Mouse (Mus musculus) small intestine, adult 10 weeks (tissue): ENCODE data around the gene Ndfip2. TPM values are rescaled to one million over a fixed set of nuclear protein-coding genes. Genes with fewer than 3 reads are reported as not detected.

ENCODE experiments used
- polyA plus RNA-seq: library from polyadenylated mRNA; stranded (reverse); fragments of 350-450 nt; fragmentation: Illumina TruSeq; extraction: RNeasy Lipid Tissue Mini Kit (QIAGEN cat#74804); gene quantifications from one replicate; pipeline ENCODE4 v1.2.3, GENCODE M21; 2014; ENCODE audit warnings: low replicate concordance

Ndfip2 gene
- polyA plus RNA-seq = 342 TPM

DNA sequence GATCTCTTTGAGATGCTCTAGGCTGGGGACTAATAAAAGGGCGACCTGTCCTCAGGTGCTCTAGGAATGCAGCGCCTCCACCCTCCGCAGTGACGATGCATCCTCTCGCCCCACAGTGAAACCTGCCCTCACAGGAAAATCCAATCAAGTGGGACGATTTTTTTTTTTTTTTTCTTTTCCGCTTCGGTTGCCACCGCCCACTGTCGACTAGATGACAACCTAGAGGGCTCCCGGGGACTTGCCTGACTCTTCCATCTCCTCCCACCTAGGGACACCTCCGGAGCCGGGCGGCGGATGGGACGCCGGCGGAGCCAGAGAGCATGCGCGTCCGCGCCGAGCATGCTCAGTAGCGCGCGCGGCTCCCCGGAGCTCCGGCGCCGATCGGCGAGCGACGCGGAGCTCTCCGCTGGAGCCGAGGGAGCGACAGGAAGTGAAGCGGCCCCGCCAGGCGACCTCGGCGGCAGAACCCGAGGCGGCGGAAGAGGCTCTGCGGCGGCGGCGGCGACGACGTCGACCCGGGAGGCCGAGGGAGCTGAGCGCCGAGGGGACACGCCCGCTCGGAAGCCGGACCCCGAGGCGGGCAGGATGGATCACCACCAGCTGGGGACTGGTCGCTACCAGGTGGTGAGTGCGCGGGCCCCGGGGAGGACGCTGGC lies at the start of gene Ndfip2:
Gene Ndfip2 (plus strand): TSS at position 195 of the 656 bp plus-strand sequence.

Other genes with a start within 250 kb of the Ndfip2 start
- gene Rbm26, start 81.2 kb upstream of the Ndfip2 start, polyA plus RNA-seq = 103 TPM